Mouse (Mus musculus) retina, postnatal 7 days (tissue): ENCODE results near the gene Anxa1.

Experiments
- DNase-seq: peaks from one replicate; pipeline ENCODE4 v3.0.0-alpha.2; 2012; ENCODE audit warnings: low read depth, low spot score

Gene Anxa1

DNA sequence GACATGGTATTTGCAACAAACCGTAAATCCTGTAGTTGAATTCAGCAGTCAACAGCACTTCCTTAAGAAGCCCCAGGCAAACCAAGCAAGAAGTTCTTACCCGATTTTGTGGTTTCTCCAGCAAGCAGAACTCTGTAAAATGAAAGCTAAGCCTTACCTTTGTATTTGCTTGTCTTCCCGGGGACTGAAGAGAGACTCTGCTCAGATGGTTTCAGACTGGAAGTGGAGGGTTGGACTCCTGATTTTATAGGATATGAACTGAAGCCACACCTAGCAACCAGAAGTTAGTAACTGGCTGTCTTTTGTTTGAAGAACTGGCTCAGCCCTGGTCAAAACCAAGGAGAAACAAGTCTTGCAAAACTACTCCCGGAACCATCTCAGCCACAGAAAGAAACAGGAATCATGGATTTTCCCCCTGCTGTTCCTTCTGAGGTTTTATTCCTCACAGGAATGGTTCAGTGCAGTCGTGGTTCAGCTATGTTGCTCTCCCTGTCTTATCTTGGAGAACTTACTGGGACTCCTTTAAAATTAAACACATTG lies at the start of gene Anxa1:
TSS of gene Anxa1 (minus strand) at position 490 of the 540 bp plus-strand sequence.
- no peak for DNase-seq

GRCm38 (mm10) chr19:20437043-20437442 lies 46.3 kb upstream of the Anxa1 start:
- no peak for DNase-seq

DNA sequence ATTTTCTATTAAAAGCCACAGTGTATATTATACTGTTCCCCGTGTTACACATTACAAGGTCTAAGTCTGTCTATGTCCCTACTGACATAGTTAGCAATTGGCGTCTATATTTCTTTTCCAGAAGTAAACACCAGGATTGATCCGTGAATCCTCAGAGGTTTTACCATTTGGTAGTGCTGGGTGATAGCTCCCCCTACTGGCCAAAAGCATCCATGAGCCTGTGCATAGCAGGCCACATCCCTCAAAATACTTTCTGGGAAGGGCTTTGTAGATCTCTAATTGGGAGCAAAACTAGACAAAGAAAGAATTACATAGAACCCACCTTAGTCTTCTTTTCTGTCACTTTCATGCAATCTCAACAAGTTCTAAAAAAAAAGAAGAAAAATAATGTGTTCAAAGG lies 43.8 kb upstream of the Anxa1 start:
- DNase-seq, result no peak

DNA sequence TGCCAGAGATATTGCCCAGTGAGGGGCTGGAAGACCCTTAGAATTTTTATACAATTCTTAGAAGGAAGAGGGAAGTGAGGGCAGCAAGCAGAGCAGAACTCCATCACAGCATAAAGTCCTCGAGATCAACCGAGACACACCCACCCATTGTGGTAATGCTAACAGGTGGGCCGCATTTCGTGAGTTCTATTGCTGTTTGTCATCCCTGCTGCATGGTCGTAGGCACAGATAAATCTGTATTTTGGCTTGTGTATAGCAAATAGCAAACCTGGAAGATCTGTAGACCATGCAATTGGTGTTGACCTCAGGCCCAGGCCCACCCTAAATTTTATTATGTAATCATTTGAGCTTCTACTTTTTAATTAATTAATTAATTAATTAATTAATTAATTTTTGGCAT lies 43.2 kb upstream of the Anxa1 start:
- no peak for DNase-seq

DNA sequence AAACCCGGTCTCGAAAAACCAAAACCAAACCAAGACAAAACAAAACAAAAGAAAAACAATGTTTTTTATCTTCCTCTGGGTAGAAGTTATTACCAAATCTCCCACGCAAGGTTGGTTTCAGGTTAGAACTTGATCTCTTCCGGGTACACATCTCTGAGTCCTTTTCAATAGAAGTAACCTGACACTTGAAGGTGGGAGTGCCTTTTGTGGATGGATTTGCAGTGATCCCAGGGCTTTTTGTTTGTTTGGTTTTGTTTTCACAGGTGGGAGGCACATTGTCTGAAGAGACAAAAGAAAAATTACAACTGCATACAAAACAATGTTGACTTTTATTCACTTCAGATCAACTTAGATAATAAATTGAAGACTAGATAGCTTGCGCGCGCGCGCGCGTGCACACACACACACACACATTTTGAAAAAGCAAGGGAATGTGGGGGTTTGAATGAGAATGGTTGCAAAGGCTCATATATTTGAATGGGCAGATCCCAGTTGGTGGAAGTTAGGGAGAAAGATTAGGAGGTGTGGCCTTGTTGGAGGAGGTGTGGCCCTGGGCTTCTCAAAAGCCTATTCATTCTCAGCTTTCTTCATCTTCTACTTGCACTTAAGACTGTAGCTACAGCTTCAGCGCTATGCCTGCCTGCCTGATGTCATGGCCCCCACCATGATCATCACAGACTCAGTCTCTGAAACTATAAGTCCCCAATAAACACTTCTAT lies 35.9 kb upstream of the Anxa1 start:
- no peak for DNase-seq

DNA sequence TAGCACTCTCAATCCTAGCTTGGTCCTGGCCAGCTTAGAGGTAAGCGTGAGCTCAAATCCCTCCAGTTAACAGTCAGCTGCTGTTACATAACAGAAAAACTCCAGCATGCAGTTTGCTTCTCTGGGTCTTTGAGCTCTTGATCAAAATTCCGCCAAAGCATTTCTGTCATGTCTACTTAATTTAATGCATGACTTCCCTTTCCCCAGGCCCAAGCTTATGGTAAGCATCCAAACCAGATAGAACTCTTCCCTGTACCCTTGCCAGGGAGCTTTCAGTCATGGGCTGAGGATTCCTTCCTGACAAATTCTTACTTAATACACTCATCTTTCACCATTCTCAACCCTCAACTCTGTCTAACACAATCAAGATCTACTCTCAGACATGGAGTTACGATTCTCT lies 20.5 kb upstream of the Anxa1 start:
- DNase-seq, result peak; percentile 21

DNA sequence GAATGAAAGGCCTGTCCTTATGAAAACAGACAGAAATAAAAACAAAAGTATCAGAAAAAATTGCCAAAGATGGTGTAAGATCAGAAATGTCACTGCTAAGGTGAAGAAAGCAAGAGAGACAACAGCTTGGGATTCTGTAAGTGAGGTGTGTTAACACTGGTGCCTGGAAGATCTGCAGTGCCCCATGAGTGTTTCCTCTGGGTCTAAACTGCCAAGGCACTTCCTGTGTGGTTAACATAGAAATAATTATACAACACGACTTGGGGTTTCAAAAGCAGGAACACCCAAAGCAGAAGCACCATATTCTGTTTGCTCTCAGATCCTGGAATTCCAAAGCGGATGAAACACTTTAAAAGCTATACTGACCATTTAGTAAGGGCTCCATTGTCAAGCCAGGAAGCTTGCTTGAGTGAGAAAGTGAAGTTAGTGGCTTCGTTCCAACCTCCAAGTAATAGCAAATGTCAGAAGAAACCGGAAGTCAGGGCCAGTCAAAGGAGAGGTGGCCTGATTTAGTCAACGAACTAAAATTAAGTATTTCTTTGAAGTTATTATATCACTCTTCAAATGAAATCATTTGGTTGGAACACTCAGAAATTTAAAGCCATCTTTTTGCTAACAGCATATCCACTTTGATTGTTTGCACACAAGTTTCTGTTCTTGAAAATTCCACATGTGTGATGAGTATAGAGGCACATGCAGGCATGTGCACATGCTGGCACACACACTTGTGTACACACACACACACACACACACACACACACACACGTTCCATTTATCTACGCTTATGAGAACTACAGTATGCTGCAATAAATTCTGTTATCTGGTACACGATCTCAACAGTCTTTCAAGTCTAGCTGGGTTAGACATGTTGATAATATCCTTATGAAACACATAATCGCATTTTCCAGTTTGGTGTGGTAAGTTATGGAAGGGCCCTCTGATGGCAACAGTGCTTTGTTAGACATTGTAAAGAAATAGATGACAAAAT lies 19.1 kb upstream of the Anxa1 start:
- DNase-seq, result no peak

- no peak for DNase-seq
Observed at GRCm38 (mm10) chr19:20406475-20406874, 15.7 kb upstream of the Anxa1 start.

DNA sequence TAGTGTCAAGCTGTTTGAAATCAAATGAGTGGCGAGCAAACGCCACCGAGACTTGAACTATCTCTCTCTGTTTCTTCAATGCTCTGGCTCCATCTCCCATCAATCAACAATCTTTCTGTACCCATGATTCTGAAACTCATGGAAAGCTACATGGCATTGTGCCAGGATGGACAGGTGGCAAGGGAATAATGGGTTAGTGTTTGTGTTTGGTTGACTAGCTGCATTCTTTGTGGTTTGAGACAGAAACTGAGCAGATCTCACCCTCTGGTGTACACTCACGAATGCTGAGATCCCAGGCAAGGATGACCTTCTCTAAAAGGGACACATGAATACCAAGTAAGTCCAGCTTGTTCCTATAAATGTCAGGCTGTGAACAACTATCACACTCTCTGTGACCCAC lies 14.3 kb upstream of the Anxa1 start:
- DNase-seq, result no peak

GRCm38 (mm10) chr19:20403740-20404139 lies 13.0 kb upstream of the Anxa1 start:
- DNase-seq, result no peak

- DNase-seq, result no peak
Observed at GRCm38 (mm10) chr19:20403219-20403618, 12.5 kb upstream of the Anxa1 start.

DNA sequence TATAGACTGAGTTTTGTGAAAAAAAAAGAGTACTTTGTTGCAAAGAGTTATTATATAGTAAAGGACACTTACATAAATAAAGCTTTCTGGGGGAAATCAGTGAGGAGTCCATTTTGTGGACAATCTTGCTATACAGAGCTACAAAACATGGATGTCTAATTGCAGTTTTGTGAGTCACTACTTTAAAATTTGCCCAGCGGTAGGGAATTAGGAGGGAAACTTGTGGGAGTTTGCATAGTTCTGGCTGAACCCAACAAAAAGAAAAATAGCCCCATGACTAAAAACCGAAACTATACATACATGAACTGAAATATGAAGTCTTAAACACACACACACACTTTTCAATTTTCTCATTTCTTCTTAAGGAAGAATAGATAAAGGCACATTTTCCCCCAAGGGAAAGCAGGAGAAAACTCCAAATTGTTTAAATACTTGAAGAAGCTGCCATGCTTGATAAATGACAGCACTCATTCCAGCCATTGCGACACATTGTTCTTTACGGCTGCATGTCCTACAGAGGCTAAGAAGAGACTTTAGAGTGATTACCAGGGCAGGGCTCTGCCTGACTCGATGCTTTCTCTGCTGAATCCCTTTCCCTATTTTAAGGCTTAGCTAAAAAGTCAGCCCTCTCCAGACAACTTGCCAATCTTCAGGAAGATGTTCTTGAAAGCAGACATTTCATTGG lies 11.9 kb upstream of the Anxa1 start:
- no peak for DNase-seq

GRCm38 (mm10) chr19:20401961-20402360 lies 11.2 kb upstream of the Anxa1 start:
- no peak for DNase-seq

DNA sequence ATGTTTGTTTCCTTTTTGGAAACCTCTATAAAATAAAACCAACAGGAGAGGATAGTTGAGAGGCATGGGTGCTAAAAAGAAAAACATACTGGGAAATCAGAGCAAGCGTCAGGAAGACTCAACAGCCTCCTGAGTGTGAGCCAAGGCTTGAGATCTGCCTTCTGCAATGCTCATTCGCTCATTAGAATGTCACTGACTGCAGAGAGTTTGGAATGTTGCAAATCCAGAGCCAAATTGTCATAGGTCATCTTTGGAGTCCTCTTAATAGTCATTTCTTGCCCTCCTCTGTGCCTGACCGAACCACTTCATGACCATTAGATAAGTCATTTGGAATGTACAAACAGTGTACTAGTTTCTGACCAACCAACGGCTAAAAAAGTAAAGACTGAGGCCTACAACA lies 8.4 kb upstream of the Anxa1 start:
- no peak for DNase-seq

GRCm38 (mm10) chr19:20397092-20397491 lies 6.3 kb upstream of the Anxa1 start:
- no peak for DNase-seq

GRCm38 (mm10) chr19:20393556-20394274 lies 3.0 kb upstream of the Anxa1 start:
- no peak for DNase-seq

- DNase-seq, result no peak
Observed at GRCm38 (mm10) chr19:20389723-20390122, 1.0 kb downstream of the Anxa1 start.

- no peak for DNase-seq
Observed at GRCm38 (mm10) chr19:20389245-20389644, 1.5 kb downstream of the Anxa1 start.

GRCm38 (mm10) chr19:20388276-20388675 lies 2.5 kb downstream of the Anxa1 start:
- no peak for DNase-seq

GRCm38 (mm10) chr19:20386296-20386695 lies 4.4 kb downstream of the Anxa1 start:
- no peak for DNase-seq

DNA sequence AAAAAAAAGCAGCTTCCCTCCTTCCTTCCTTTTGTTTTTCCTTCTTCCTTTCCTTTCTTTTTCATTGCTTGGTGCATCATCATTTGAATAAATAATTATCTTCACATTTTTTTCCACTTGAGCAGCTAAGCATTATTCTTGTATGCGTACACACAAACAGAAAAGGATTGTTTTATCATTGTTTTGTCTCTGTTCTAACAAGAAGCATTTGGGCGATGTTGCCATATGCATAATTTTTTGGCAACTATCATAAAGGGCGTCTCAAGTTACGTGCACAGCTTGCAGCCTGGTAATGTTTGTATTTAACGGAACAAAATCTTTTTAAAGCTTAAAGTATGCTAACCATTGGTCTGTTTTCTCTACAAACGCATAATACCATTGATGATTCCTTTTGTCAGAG lies 5.1 kb downstream of the Anxa1 start:
- no peak for DNase-seq
